Mouse (Mus musculus) right cerebral cortex, postnatal 4 days (tissue): ENCODE data around the gene Nup43.
"Not testable (repeated sequence)": the region's sequence is repeated elsewhere in the genome, so short reads cannot be mapped to it uniquely, and the experiment has no call there.

Experiments used
- DNase-seq: peaks from one replicate; pipeline ENCODE4 v3.0.0-alpha.2; 2022

Nup43 gene

DNA sequence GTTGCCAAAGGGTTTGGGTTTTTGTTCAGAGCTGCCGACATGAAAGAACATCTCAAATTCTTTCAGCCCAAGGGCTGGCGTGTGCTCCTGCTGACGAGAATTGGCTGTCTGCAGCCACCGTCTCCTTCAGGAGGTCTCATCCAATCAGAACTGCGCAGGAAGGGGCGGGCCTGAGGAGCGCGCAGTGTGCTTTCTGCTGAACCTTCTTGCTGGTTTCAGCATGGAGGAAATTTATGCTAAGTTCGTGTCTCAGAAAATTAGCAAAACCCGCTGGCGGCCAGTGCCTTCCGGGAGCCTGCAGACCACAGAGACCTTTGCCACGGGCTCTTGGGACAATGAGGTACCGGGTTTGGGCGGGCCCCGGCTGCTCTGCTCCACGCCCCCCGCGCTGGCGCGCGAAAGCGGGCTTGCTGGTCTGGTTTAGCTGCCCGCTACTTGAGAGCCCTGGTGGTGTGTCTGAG is at the start of gene Nup43:
Nup43 (plus strand) TSS at position 162 of the 461 bp plus-strand sequence.
- DNase-seq = peak; percentile 88

- not testable (repeated sequence) for DNase-seq
Observed at GRCm38 (mm10) chr10:7617556-7617955, 49.7 kb upstream of the Nup43 start.

GRCm38 (mm10) chr10:7619821-7620241 is 47.5 kb upstream of the Nup43 start:
- no peak for DNase-seq

- no peak for DNase-seq
Observed at GRCm38 (mm10) chr10:7620723-7621122, 46.6 kb upstream of the Nup43 start.

DNA sequence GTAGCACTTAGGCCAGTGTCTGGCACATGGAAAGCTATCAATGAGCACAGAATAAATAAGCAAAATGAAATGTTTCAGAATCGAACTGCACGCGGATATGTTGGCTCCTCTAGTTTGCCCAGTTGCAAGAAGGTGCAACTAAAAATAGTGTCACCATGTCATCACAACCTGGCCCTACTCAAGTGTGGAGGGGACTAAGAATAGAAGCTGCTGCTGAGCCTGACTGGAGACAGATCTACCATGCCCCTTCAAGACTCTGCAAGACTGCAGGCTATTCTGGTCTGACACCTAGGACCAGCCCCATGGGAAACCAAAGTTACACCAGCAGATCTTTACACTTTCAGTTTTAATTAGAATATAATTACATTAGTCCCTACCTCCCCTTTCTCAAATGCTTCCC is 44.9 kb upstream of the Nup43 start:
- DNase-seq = no peak

GRCm38 (mm10) chr10:7623861-7624518 is 43.3 kb upstream of the Nup43 start:
- no peak for DNase-seq

GRCm38 (mm10) chr10:7629092-7629491 is 38.2 kb upstream of the Nup43 start:
- DNase-seq = no peak

DNA sequence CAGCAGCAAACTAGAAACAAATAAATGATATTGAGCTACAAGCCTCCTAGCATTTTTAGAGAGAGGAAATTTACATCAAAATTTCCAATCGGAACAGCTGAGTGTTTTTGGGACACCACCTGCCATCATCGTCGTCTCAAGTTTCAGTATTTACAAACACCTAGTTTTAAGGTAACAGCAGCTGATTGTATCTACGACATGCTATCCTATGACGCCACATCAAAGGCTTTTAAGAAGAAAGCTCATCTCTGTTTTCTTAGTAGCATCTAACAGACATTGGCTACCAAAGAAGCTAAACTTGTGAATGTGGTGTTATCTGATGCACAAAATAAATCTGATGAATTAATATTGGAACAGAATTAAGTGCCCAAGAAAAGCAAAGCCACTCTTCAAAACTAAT is 37.0 kb upstream of the Nup43 start:
- no peak for DNase-seq

GRCm38 (mm10) chr10:7630951-7631720 is 36.2 kb upstream of the Nup43 start:
- DNase-seq = no peak

DNA sequence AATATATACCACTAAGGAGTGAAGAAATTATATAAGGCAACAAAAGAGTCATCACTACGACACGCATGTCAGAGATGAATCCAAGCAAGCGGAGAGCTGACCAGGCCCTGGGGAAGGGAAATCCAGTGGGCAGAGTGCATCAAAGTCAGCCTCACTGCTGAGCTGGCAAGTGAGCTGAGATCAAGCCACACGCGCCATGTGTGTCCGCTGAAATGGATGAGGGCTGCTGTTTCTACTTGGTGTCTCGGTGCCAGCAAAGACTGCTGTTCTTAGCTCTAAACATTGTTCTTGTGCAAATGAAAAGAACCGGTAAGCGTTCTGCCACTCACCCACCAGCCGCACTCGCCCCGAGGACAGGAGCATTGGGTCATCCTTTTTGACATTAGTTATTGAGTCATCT is 26.9 kb upstream of the Nup43 start:
- DNase-seq = no peak

- DNase-seq = no peak
Observed at GRCm38 (mm10) chr10:7645911-7646310, 21.4 kb upstream of the Nup43 start.

DNA sequence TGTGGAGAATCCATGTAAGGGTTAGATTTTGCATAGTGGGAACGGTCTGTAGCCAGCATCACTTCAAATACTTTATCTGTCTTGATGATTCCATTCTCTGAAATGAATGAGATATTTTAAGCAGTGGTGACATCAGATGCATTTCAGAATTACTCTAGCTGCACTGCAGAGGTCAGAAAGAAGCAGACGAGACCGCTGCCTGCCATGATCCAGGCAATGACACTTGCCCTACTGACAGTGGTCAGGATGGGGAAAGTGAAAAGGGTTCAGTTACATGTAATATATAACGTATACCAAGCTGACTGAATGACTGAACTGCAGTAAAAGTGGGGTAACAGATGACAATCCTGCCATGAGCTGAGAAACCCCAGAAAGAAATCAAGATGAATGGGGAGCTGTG is 18.2 kb upstream of the Nup43 start:
- no peak for DNase-seq

GRCm38 (mm10) chr10:7651057-7651456 is 16.2 kb upstream of the Nup43 start:
- no peak for DNase-seq

GRCm38 (mm10) chr10:7662471-7663141 is 4.7 kb upstream of the Nup43 start:
- no peak for DNase-seq

- peak; percentile 89 for DNase-seq
Observed at GRCm38 (mm10) chr10:7663159-7664026, 3.9 kb upstream of the Nup43 start.

GRCm38 (mm10) chr10:7664027-7664526 is 3.2 kb upstream of the Nup43 start:
- no peak for DNase-seq

- DNase-seq = no peak
Observed at GRCm38 (mm10) chr10:7664889-7665288, 2.4 kb upstream of the Nup43 start.

DNA sequence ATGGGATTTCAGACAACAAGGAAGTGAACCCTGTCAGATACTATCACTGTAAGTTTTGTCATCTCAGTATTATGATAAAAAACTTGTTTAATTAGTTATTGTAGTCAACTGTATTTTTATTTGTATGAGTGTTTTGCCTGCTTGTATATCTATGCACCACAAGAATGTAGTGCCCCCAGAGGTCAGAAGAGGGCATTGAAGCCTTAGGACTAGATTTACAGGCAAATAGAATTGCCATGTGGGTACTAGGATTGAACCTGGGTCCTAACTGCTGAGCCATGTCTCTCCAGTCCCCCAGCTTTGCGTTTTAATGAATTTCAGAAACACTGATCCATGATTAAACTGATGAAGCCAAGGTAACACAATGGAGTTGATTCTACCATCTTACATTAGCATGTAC is 6.4 kb downstream of the Nup43 start:
- no peak for DNase-seq

DNA sequence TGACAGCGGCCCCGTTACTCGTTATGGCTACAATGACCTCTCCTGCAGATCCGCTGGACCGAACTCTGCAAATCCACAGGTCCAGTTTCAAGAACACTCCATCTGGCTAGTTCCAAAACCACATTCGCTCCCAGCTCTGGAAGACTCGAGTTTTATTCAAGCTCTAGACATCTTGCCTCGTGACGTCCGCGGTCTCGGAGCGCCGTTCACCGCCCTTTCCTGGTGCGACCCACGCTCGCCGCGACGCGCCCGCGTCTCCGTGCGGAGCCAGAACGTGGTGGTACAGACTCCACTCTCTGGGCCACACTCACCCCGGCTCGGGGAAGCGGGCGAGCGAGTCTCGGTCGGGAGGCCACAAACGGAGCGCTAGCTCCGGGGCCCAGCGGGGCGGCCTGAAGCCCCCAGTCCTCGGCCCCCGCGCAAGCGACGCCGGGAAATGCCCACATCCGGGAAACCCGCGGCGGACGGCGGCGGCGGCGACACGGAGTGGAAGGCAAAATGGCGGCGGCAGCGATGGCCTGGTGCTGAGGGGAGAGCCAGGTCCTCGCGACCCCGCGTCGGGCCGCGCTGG is 13.5 kb downstream of the Nup43 start, which contains the start of the genes Pcmt1 and Lats1:
Pcmt1 (minus strand) TSS at position 406 of the 571 bp plus-strand sequence.
Lats1 (plus strand) TSS at position 484 of the 571 bp plus-strand sequence.
- DNase-seq = peak; percentile 91

GRCm38 (mm10) chr10:7681343-7682025 is 14.2 kb downstream of the Nup43 start:
- DNase-seq = peak; percentile 67

- DNase-seq = no peak
Observed at GRCm38 (mm10) chr10:7682249-7682648, 14.9 kb downstream of the Nup43 start.
